Mouse (Mus musculus): ENCODE data around the gene Gm21985.
"Not testable (repeated sequence)": the region's sequence is repeated elsewhere in the genome, so short reads cannot be mapped to it uniquely, and the experiment has no call there.

The Gm21985 gene

GRCm38 (mm10) chr2:112393958-112394357 lies 127.8 kb downstream of the Gm21985 start:
- DNase-seq, result no peak

GRCm38 (mm10) chr2:112396649-112397048 lies 130.5 kb downstream of the Gm21985 start:
- DNase-seq, result no peak

- no peak for DNase-seq
Observed at GRCm38 (mm10) chr2:112407030-112407429, 140.9 kb downstream of the Gm21985 start.

- DNase-seq, result no peak
Observed at GRCm38 (mm10) chr2:112425308-112425707, 159.2 kb downstream of the Gm21985 start.

- DNase-seq, result not testable (repeated sequence)
Observed at GRCm38 (mm10) chr2:112428534-112428933, 162.4 kb downstream of the Gm21985 start.

- DNase-seq, result no peak
Observed at GRCm38 (mm10) chr2:112429665-112430064, 163.6 kb downstream of the Gm21985 start.

GRCm38 (mm10) chr2:112430403-112430802 lies 164.3 kb downstream of the Gm21985 start:
- DNase-seq, result no peak

- no peak for DNase-seq
Observed at GRCm38 (mm10) chr2:112432523-112432922, 166.4 kb downstream of the Gm21985 start.

- no peak for DNase-seq
Observed at GRCm38 (mm10) chr2:112433359-112433758, 167.2 kb downstream of the Gm21985 start.

- no peak for DNase-seq
Observed at GRCm38 (mm10) chr2:112436292-112436691, 170.2 kb downstream of the Gm21985 start.

GRCm38 (mm10) chr2:112437589-112437988 lies 171.5 kb downstream of the Gm21985 start:
- no peak for DNase-seq

- DNase-seq, result no peak
Observed at GRCm38 (mm10) chr2:112443491-112443890, 177.4 kb downstream of the Gm21985 start.

- no peak for DNase-seq
Observed at GRCm38 (mm10) chr2:112445511-112445910, 179.4 kb downstream of the Gm21985 start.

GRCm38 (mm10) chr2:112448046-112448445 lies 181.9 kb downstream of the Gm21985 start:
- not testable (repeated sequence) for DNase-seq

GRCm38 (mm10) chr2:112448510-112449059 lies 182.5 kb downstream of the Gm21985 start:
- no peak for DNase-seq

GRCm38 (mm10) chr2:112449597-112450296 lies 183.6 kb downstream of the Gm21985 start:
- DNase-seq, result no peak

GRCm38 (mm10) chr2:112452513-112452912 lies 186.4 kb downstream of the Gm21985 start:
- DNase-seq, result not testable (repeated sequence)

- DNase-seq, result no peak
Observed at GRCm38 (mm10) chr2:112454125-112454861, 188.2 kb downstream of the Gm21985 start.

GRCm38 (mm10) chr2:112454862-112455564 lies 188.9 kb downstream of the Gm21985 start, which contains the start of gene Emc7:
TSS of gene Emc7 (plus strand) at chr2:112454997.
- peak; percentile 95 for DNase-seq

Data from cerebellum, adult 8-10 months (tissue).